Mouse (Mus musculus) CD8-positive naive resting alpha-beta T cell, adult 2 months (primary cell): ENCODE measurements around the gene Pax6.

Experiments used
- DNase-seq, 2 experiments: peaks; one replicate each; pipeline ENCODE4 v3.0.0; 2022; ENCODE audit warnings: low read depth in 2 of 2, low spot score in 2 of 2

Gene Pax6

DNA sequence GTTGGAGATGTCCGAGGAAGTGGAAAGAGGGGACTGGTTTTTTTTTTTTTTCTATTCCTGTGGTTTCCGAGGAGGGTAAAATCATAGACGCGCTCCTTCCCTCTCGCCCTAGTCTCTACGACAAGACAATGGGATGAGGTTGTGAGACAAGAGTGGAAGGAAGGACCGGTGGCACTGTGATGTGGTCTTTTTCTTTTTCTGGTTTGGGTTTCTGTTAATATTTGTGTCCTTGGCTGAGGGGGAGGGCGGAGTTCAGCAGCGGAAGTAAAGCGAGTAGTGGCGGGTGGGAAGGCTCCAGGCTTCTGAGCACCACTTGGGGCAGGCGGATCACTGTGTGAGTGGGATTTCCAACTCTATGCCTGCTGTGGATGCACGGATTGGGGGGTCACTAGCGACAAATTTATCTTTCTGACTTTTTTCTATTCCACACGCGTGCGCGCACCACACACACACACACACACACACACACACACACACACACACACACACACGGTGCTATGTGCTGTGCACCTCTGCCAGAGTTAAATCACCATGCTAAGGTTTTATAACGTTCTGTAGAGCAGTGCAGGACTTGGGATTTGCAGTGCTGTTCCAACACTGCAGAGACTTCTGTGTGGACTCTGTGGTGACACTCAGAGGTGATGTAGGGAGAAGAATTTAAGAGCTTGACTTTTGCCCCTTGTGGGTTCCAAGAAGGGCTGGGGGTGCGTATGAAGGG lies 14.1 kb downstream of the Pax6 start:
- DNase-seq: no peak

DNA sequence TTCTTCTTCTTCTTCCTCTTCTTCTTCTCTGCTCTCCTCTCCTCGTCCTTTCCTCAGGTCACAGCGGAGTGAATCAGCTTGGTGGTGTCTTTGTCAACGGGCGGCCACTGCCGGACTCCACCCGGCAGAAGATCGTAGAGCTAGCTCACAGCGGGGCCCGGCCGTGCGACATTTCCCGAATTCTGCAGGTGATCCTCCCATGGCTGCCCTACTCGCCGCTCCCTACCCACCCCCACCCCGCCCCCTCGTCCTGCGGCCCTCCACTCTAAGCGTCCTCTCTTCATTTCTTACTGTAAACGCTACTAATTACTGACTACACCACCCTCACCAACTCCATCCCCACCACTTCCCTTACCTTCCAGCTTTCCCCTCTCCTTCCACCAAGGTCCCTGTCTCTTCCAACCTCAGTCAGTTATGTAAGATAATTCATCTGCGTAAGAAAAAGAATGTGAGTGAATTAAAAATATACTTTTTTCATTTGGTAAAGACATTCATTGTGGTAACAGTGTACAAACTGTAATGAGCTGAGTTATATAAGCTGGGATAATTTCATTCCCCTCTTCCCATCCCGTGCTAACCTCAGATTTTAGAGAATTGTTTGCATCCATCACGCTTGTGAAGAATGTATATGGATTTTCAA lies 15.2 kb downstream of the Pax6 start:
- DNase-seq: no peak

DNA sequence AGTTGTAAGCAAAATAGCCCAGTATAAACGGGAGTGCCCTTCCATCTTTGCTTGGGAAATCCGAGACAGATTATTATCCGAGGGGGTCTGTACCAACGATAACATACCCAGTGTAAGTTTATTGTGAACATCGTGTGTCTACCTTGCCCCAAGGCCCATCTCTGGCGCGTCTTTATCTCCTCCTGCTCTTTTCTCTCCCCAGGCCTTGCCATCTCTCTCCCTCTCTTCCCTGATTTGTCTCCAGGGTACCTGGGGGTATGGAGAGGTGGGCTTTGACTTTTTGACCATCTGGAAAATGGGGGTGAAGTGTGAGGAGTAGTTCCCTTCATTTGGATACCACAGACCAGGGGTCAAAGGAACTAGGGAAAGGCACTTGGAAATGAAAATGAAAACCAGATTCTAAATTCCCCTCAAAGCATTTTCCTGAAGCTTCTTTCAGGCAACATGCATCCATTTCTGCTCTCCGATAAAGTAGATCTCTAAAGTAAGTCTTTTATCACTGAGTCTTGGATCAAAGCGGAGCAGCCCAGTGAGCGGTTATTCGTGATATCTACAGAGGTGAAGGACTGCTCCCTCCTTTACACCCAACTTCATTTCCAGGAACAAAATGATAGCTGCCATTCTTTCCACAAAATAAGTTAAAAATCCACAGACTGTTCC lies 16.4 kb downstream of the Pax6 start:
- DNase-seq: no peak

DNA sequence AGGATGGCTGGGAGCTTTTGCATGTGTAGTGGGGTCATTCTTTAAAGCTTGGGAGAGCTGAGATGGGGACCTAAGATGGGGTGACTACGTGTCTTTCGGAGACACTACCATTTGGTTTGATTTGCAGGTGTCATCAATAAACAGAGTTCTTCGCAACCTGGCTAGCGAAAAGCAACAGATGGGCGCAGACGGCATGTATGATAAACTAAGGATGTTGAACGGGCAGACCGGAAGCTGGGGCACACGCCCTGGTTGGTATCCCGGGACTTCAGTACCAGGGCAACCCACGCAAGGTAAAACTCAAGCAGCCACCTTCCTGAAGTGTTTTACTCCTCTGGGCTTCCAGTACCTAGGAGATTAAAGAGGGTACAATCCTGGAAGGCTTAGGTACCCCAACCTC lies 17.0 kb downstream of the Pax6 start:
- no peak for DNase-seq

DNA sequence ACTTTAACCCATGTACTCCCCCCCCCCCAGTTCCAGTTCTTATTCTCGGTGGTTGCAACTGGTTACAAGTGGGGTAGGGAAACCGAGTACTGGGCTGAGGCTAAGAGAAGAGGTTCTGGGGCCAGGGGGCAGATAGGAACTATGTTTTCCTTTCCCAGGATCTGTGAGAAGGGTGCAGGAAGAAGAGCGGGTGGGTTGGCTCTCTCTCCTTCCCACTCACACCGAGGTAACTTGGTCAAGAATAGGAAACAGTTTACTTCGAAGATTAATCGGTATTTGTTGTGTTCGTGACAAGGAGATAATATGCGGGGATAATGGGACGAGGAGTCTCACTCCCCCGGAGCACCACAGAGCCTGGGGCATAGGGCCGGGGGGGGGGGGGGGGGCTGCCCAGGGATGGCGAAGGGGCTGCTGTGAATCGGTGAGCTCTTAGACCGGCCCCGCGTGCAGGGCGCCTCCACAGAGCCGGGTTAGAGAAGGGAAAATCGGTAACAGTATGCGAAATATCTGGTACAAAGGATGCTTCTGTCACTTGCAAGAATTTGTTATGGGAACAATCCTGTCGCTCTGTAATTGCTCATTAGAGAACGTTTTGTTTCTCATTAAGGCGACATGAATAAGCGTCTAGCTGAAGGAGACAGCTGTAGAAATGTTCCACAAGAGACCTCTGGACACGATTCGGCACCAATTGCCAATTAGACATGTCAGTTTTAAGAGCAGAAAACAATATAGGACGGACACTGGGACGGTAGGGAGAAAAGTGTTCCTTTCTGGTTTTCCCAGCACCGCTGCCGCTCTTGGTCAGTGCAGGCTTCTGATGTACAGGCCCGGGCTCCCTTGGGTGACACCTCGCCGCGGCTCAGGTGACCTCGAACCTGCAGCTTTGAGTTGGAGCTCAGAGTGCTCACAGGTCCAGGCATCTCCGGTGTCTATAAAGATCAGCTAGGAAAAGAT lies 17.9 kb downstream of the Pax6 start:
- no peak for DNase-seq

DNA sequence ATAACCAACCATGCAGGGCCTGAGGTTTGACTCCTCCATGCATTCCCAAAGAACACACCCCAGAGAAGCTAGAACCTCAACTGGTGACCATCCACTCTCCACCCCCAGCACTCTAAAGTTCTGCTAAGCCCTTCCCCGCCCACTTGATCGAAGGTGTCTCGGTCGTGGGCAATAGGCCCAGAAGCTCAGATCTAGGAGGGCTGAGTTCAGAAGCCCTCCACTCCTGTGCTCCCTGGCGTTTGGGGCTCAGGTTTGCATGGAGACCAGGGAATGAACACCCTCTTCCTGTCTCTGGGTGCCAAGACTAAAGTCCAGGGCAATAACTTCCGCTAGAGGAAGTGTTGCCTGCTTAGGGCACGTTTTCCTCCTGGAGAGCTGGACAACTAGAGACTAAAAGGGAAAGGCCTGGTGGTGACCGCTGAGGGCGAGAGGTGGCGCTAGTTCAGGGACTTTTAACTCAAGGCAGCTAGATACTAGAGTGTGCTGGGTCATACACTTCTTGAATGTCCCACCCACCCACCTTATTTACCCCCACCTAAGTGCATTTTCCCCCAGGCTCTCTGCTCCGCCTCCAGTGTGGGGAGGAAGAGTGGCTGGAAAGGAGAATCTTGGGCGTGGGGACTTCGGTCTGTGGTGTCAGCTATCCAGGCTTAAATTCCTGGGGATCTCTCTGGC lies 18.8 kb downstream of the Pax6 start:
- no peak for DNase-seq

DNA sequence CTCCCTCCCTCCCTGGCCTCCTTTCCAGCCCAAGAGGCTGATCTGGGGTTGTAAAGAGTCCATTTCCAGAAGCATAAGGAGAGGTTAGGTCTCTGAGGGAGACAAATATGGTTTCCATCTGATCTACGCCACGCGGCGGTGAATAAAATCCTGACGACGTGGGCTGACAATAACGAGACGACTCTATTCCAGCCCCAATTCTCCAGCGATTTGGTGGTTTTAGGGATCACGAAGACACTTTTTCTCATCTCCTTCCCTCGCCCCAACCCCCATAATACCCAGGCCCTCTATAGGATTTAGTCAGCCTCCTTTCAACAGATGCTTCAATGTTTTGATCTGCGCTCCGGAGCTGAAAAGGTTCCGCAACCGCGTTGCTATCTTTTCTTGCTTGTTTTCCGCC lies 19.3 kb downstream of the Pax6 start:
- DNase-seq: no peak

DNA sequence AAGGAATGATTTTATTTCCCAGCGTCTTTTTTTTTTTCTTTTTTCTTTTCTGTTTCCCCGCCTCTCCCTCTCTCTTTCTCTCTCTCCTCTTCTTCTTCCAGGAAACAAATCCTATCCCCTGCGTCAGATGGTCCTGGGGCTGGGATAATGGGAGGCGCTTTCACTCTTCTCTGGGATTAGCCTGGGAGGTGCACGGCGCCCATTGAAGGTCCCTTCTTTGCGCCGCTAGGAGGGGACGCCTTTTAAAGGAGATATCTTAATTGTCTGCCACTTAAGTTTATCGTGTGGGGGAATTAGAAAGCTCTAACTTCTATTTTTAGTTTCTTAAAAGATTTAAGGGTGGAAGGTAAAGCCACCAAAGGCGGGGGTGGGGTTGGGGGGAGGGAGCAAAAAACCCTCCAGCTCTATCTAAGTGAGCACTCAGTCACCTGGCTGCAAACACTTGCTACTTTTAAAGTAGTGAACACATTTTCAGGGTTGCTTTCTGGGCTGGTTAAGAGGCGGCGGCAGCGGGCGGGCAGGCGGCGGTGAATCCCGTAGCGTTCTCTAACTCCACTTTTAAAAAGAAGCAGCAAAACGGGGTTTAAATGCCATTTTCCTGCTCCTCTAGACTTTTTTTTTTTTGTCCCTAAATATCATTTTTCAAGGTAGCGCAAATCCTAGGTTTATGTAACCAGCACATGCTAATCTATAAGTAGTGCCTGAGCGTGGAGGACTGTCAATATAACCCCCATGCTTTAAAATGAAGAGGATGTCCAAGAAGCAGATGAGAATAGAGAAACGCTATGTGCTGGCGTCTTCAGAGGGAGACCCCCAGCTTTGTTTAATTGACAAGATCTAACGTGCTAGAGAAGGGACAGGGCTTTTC lies 20.0 kb downstream of the Pax6 start:
- no peak for DNase-seq

DNA sequence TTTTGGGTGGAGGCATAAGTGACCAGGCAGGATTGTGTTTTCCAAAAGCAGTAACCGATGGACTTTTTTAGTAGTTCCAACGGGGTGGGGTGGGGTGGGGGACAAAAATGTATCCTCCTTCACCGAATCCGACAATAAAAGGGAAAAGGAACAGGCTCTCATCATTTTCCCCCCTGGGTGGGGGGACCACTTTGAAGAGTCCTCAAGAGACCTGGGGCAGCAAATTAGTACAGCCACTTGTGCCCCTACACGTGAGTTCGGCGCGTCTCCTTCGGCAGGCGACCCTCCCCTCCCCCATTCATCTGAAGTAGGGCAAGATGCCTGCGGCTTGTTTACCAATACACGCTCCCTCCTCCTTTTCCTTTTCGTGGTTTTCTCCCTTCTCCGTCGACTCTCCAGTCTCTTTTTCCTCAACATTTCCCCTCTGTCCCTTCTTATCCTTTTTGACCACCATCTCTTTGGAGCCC lies 20.6 kb downstream of the Pax6 start:
- no peak for DNase-seq

DNA sequence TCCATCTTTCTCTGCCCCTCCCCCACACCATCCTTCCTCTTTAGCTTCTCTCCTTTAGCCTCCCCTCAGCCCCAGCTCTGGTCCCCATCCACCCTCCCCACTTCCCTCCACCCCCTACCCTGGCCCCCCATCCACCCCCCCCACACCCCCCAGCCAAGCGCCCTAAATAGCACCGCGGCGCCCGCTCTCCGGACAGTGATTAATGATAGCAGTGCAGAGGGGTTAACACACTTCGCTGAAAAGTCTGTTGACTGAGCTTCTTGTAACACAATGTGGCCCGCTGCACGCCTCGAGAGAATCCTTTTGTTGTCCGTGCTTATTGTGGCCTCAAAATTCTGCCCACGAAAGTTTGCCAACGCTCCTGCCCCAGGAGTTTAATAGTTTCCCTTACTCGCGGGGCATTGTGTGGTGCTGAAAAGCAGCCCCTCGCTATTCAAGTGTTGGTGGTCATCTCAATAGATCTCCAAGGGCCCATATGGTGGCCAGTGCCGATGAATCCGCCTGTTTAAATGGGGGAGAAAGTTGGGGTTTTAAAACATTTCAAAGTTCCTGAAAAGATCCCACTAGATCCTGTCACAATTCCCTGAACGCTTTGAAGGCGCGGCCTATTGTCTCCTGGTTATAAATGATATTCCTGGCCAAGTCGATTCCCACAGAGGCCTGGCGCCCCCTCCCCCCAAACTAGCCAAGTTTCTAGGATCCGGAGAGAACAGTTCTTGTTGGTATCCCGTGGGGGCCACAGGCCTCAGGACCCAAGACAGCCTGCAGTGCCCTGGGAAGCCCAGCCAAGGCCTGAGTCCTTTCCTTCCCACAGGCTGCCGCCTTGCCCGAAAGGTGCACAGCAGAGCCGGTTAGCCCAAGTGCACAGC lies 21.3 kb downstream of the Pax6 start:
- DNase-seq: no peak

DNA sequence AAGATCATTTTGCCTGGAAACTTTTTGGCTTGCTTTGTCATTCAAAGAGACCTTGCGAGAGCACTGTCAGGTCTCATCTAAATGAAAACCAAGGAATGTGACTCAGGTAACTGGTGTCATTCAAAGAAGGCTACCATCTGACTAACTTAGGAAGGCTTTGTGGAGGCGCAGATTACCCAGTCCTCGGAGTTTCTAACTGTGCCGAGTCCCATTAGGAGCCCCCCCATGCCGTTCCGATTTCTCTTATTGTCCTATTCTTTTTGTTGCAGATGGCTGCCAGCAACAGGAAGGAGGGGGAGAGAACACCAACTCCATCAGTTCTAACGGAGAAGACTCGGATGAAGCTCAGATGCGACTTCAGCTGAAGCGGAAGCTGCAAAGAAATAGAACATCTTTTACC lies 22.6 kb downstream of the Pax6 start:
- DNase-seq: no peak

DNA sequence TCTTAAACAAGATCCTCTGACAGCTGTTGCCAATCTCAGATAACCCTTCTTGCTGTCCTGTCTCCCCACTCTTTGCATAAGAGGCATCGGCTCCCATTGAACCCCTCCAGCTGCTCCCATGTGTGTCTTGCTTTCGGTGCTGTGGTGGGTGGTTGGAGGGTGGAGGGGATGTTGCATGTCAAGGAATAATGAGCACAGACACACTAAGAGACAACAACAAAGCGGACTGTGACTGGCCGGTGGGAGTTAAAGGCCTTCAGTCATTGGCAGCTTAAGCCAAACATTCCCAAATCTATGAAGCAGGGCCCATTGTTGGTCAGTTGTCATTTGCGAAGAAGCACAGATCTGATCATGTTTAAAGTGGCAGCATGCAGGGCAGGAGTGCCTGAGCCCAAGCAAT lies 29.0 kb downstream of the Pax6 start:
- DNase-seq: no peak

DNA sequence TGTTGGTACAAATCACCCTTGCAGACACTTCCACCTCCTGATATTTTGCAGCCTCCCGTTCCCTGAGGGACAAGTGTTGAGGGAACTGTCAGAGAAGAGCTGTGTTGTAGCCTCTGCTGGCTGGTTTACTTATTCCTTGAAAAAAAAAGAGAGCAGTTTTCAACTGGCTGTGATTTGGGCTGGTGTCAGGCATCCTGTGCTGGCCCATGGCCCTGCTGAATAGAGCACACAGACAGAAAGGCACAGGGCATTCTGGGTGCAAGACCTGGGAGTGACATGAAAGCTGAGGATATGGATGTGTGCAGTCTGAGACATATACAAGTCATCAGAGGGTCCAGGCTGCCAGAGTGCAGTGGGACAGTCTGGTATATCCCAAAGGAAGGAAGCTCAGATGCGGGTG lies 29.9 kb downstream of the Pax6 start:
- no peak for DNase-seq

DNA sequence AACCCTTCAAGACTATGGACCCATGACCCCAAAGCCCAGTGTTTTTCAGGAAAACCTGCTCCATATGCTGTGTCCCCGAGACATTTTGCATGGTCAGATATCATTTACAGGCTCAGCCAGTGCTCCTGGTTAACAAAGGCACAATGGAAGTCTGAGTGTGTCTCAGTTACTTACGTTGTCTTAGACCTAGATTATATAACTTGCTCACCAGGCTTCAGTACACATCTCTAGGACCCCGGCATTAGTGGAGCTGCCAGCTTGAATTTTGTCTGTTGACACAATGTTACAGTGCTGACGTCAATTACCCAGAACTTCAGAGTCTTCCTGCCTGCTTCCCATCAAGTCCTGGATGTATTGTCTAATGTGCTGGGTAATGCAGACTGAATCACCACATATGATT lies 33.1 kb downstream of the Pax6 start:
- DNase-seq: no peak

DNA sequence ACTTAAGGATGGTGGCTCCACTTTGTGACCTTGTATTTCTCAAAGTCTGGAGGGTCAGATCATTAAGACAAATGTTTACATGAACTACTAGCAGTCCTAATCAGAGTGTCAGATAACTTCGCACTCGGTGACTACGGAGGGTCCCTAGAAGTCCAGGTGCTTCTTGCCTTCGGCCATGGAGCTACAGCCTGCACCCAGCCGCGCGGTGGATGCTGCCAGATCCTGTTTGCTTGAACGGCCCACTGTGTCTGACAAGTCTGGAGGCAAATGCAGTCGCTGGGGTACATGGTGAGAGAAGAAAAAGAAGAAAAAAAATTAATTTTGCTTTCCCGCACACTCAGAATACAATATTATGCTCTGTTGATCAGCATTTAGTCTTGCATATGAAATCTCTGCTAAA lies 33.9 kb downstream of the Pax6 start:
- DNase-seq: no peak

DNA sequence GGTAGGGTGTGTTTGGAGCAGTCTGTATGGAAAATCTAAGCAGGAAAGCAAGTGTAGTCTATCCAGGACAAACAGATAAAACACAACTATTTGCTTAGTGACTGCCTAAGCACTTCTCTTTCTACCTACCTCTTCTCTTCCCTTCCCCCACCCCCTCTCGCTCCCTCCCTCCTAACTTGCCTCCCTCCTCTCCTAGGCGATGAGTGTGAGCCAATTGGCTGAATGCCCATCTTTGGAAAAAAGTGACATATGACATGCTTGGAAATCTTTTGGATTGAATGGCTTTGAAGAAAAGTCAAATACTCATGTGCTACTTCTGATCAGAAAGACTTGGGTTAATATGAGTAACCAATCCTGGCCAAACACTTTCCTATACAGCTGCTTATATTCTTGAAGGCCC lies 36.6 kb downstream of the Pax6 start:
- DNase-seq: no peak

DNA sequence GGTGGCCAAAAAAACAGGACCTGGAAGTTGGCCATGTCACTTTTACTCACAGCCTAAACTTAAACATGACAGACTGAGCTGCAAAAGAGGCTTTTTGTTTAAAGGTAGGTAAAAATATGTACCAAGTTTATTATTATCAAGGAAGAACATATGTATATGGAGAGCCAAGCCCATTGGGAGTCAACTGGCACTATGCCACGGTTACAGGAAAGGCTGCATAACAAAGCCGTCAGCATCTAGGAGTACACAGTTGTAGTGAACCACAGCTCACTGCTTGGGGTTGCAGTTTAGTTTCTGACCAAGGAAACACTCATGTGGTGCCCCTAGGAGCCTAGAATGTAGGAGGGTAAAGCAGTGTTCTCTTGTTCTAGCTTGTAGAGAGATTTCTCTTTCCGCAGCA lies 40.4 kb downstream of the Pax6 start:
- DNase-seq: no peak

DNA sequence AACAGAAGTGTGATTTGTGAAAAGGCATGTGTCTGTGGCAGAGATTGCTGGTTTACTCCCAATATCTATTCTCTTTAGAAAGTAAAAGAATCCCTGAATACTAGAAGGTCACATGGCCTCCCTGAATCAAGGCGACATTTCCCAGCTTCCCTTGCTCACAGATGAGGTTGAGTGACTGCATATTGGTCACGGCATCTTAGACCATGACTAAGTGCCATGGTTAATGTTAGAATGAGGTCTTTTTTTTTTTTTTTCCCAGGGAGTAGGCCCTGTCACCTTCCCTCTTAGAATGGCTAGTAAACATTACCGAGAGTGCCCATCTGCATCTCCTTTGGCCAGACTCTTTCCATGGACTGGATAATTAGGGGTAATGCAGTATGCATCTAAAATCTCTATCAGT lies 41.8 kb downstream of the Pax6 start:
- DNase-seq: no peak
